Mouse (Mus musculus) ES-E14 (cell line): ENCODE results near the gene Mtf2. TPM values are rescaled to one million over a fixed set of nuclear protein-coding genes. Genes with fewer than 3 reads are reported as not detected.
A peak's percentile ranks its signal among the peaks of the same experiment; 100 is the strongest.
"Not testable (repeated sequence)": the region's sequence is repeated elsewhere in the genome, so short reads cannot be mapped to it uniquely, and the experiment has no call there.

Experiments used
- DNase-seq: peaks from one replicate; pipeline ENCODE4 v3.0.0-alpha.2; 2013; ENCODE audit warnings: low read depth, low spot score
- H3K27ac ChIP-seq: 2 replicates; pipeline ENCODE4 v1.5.1; 2012; ENCODE audit warnings: low read depth, mild to moderate bottlenecking, low read length, moderate library complexity, mixed read lengths; ENCODE audit not compliant: poor library complexity, insufficient read depth, severe bottlenecking
- H3K36me3 ChIP-seq: 2 replicates; pipeline ENCODE4 v1.6.1; 2012; ENCODE audit warnings: mild to moderate bottlenecking, low read length, moderate library complexity, mixed read lengths; ENCODE audit not compliant: control insufficient read depth, poor library complexity, insufficient read depth, severe bottlenecking
- H3K4me1 ChIP-seq, 2 experiments: fragments of 150-350 bp in 1 of 2; sonication (generic) in 1 of 2; 2 replicates each; pipeline ENCODE4 v1.6.1; 2012; ENCODE audit warnings: low read length in 2 of 2, mild to moderate bottlenecking in 1 of 2, mixed read lengths in 1 of 2; ENCODE audit not compliant: control insufficient read depth in 2 of 2, insufficient read depth in 2 of 2, poor library complexity in 1 of 2
- H3K4me3 ChIP-seq, 2 experiments: fragments of 150-350 bp in 1 of 2; sonication (generic) in 1 of 2; 2 replicates each; pipeline ENCODE4 v1.5.1; 2012; ENCODE audit warnings: low read length in 2 of 2, low read depth in 1 of 2, mild to moderate bottlenecking in 1 of 2, mixed read lengths in 1 of 2; ENCODE audit not compliant: insufficient read depth in 1 of 2, poor library complexity in 1 of 2, severe bottlenecking in 1 of 2
- H3K9ac ChIP-seq: 2 replicates; pipeline ENCODE4 v1.6.1; 2012; ENCODE audit warnings: low read depth, mild to moderate bottlenecking, low read length, mixed read lengths; ENCODE audit not compliant: poor library complexity, insufficient read depth, severe bottlenecking
- H3K9me3 ChIP-seq: fragments of 150-350 bp; sonication (generic); 2 replicates; pipeline ENCODE4 v1.6.1; 2012; ENCODE audit warnings: low read depth, mild to moderate bottlenecking, low read length; ENCODE audit not compliant: control insufficient read depth, insufficient read depth
- CHD2 ChIP-seq: IDR thresholded peaks from 2 replicates; pipeline ENCODE4 v1.6.1; 2014; ENCODE audit warnings: mild to moderate bottlenecking, low read depth, low read length, inconsistent platforms
- HCFC1 ChIP-seq: IDR thresholded peaks from 2 replicates; pipeline ENCODE4 v1.6.1; 2012; ENCODE audit warnings: low read length, inconsistent platforms, borderline replicate concordance; ENCODE audit not compliant: insufficient read depth
- MAFK ChIP-seq: IDR thresholded peaks from 2 replicates; pipeline ENCODE4 v1.6.1; 2014; ENCODE audit warnings: mild to moderate bottlenecking, low read depth, low read length, inconsistent platforms; ENCODE audit not compliant: insufficient read depth
- ZC3H11A ChIP-seq: IDR thresholded peaks from 2 replicates; pipeline ENCODE4 v1.6.1; 2012; ENCODE audit warnings: low read depth, mild to moderate bottlenecking, inconsistent platforms, low read length, borderline replicate concordance
- ZNF384 ChIP-seq: IDR thresholded peaks from 2 replicates; pipeline ENCODE4 v1.6.1; 2012; ENCODE audit warnings: low read depth, low read length, inconsistent platforms
- in situ Hi-C, 2 experiments: fragments of 600-800 bp; cut with MboI; formaldehyde crosslinking; loops; one replicate each; pipeline ENCODE4 v1.15.1; 2025; ENCODE audit warnings: low sequenced_read_pairs in 2 of 2, inconsistent platforms in 1 of 2; ENCODE audit not compliant: unreplicated experiment in 2 of 2
- total RNA-seq: library from RNA; depleted of rRNA; stranded (reverse); fragments of 300-350 nt; gene quantifications from 2 replicates; pipeline ENCODE4 v1.2.3, GENCODE M21; 2012

The Mtf2 gene
- total RNA-seq, 1 experiment = 242 TPM

- no peaks in the 10 kb centered on the region for H3K36me3 ChIP-seq
- H3K27ac ChIP-seq = no peak overlapping the region
- in situ Hi-C loops = no loop called here
- no peak for TF ChIP-seq ZNF384
- TF ChIP-seq HCFC1 = no peak
- no peak for TF ChIP-seq CHD2
- H3K4me3 ChIP-seq = no peak overlapping the region
- no peaks in the 10 kb centered on the region for H3K9me3 ChIP-seq
- H3K9ac ChIP-seq = no peak overlapping the region
- peaks cover 5 to 12% of the 10 kb centered on the region in 2 experiments; a peak in 3 of 4 replicates for H3K4me1 ChIP-seq
- DNase-seq = no peak
Observed at GRCm38 (mm10) chr5:108051026-108051425, 14.4 kb upstream of the Mtf2 start.

DNA sequence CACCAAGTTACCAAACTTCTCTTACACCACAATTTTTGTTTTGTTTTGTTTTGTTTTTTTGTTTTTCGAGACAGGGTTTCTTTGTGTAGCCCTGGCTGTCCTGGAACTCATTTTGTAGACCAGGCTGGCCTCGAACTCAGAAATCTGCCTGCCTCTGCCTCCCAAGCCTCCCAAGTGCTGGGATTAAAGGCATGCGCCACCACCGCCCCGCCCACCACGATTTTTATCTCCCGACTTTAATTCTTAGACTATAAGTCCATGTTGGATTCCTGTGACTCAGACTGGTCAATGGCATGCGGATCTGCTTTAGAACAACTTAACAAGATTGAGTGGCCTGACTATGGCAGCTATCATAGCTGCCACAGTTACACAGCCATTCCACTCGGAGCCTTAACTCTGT, 13.7 kb upstream of the Mtf2 start:
- in situ Hi-C loops, DNase-seq, H3K9me3 ChIP-seq, H3K9ac ChIP-seq, H3K36me3 ChIP-seq: not testable (repeated sequence)
- TF ChIP-seq MAFK (0 out of 2 replicates have a peak, but pooled peaks have one; percentile 14), ZNF384 (peak; percentile 58; the same call in 1 of the 2 replicates)
- Histone ChIP-seq H3K4me3 (peak overlapping the region in 1 of 2 experiments; percentile 8; a peak in 1 of 4 replicates), H3K4me1 (peaks cover 5 to 12% of the 10 kb centered on the region in 2 experiments; a peak in 3 of 4 replicates), H3K27ac (peak overlapping the region; percentile 80)

- H3K36me3 ChIP-seq = no peaks in the 10 kb centered on the region
- in situ Hi-C loops = no loop called here
- H3K4me3 ChIP-seq = peak overlapping the region in 1 of 2 experiments; percentile 8; a peak in 1 of 4 replicates
- TF ChIP-seq ZC3H11A (no peak), CHD2 (0 out of 2 replicates have a peak, but pooled peaks have one; percentile 38), MAFK (0 out of 2 replicates have a peak, but pooled peaks have one; percentile 2)
- peak overlapping the region; percentile 80 for H3K27ac ChIP-seq
- DNase-seq = peak; percentile 81
- H3K9ac ChIP-seq = no peak overlapping the region; the same call in 1 of the 2 replicates
- H3K9me3 ChIP-seq = no peaks in the 10 kb centered on the region
- peaks cover 5 to 12% of the 10 kb centered on the region in 2 experiments; a peak in 3 of 4 replicates for H3K4me1 ChIP-seq
Observed at GRCm38 (mm10) chr5:108052200-108052599, 13.3 kb upstream of the Mtf2 start.

DNA sequence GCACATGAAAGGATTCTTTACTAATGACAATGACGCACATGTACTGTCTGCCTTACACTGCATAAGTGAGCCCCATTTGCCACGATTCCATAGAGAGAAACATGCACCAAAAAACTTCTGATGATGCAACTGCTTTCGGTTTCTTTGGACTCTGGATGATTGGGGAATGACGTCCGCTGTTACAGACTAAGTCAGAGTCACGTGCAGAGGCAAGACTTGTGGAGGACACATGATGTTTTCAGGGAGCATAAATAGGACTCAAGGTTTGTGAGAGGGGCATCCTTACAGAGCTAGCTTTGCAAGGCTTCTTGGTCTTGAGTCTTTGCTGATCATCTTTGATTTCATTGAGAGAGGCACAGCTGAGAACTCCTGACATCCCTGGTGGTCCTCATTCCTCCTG, 11.9 kb upstream of the Mtf2 start:
- no peaks in the 10 kb centered on the region for H3K9me3 ChIP-seq
- TF ChIP-seq MAFK (no peak), CHD2 (no peak), HCFC1 (no peak), ZNF384 (no peak), ZC3H11A (no peak)
- H3K4me1 ChIP-seq = peaks cover 5 to 12% of the 10 kb centered on the region in 2 experiments; a peak in 3 of 4 replicates
- peak overlapping the region; percentile 38 for H3K27ac ChIP-seq
- in situ Hi-C loops = no loop called here
- H3K9ac ChIP-seq = peak overlapping the region; percentile 55
- no peaks in the 10 kb centered on the region for H3K36me3 ChIP-seq
- DNase-seq = no peak
- H3K4me3 ChIP-seq = peak overlapping the region in 1 of 2 experiments; percentile 30; a peak in 2 of 4 replicates

DNA sequence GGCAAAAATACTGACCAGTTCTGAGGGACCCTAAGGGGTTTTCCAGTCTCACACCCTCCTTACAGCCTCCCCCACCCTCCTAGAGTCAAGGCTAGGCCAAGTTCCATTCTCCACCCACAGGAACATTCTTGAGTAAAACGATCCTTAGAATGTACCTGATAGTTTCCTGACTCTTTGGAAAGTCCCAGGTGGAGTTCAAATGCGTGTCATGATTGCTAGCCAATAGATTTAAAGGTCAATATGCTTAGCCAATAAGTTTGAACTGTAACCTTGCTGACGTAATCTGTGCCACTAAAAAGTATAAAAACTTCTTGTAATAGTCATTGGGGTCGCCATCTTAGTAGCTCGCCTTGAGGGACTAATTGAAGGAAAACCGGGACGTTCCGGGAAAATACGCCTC, 5.1 kb upstream of the Mtf2 start:
- Histone ChIP-seq H3K4me3 (peak overlapping the region; percentile 79 to 99), H3K4me1 (0 out of 4 replicates have a peak, but pooled peaks cover 0 to 4% of the 10 kb centered on the region in 2 experiments), H3K9ac (peak overlapping the region; percentile 93), H3K36me3 (peaks cover 7% of the 10 kb centered on the region), H3K27ac (peak overlapping the region; percentile 96), H3K9me3 (no peaks in the 10 kb centered on the region)
- DNase-seq = peak; percentile 58
- peak; percentile 69; the same call in 1 of the 2 replicates for TF ChIP-seq CHD2
- TF ChIP-seq ZNF384 = no peak
- in situ Hi-C loops = no loop called here
